Mouse (Mus musculus): Measurements from ENCODE around the gene Ociad1. TPM values are rescaled to one million over a fixed set of nuclear protein-coding genes. Genes with fewer than 3 reads are reported as not detected.

The Ociad1 gene
- total RNA-seq, 2 experiments from 2014 or later = 467 to 470 TPM

Other genes starting within 250 kb of the Ociad1 start
- gene Fryl, start 36.2 kb upstream of the Ociad1 start, total RNA-seq (2021) = 10 to 100 TPM; 63.6 to 66.7 TPM
- 100 to 1,000 TPM; 124 to 136 TPM for gene Ociad2, start 48.2 kb downstream of the Ociad1 start, total RNA-seq (2021)
- under 1 TPM; 0.68 to 0.89 TPM for gene Cwh43, start 113.3 kb downstream of the Ociad1 start, total RNA-seq (2021)
- gene Dcun1d4, start 188.2 kb downstream of the Ociad1 start, total RNA-seq (2021) = 100 to 1,000 TPM; 120 to 121 TPM

Measured in layer of hippocampus, adult 18-20 months (tissue).